Mouse (Mus musculus): ENCODE measurements around the gene Crnn. TPM values are rescaled to one million over a fixed set of nuclear protein-coding genes. Genes with fewer than 3 reads are reported as not detected.

The Crnn gene
- total and polyA plus RNA-seq, 2 experiments from 2014 or later, result not detected

GRCm38 (mm10) chr3:93130460-93130859, 14.1 kb upstream of the Crnn start:
- H3K9ac ChIP-seq (replicated peaks; ENCODE audit: low read length), result no peak overlapping the region
- no peaks in the 10 kb centered on the region for H3K27me3 ChIP-seq (ENCODE audit: insufficient read depth, low read length)
- no peak overlapping the region for H3K4me3 ChIP-seq (ENCODE audit: low read length)
- no peak overlapping the region for H3K27ac ChIP-seq
- H3K4me1 ChIP-seq (ENCODE audit: insufficient read depth, low read length), result no peaks in the 10 kb centered on the region
- TF ChIP-seq CTCF (IDR thresholded peaks at IDR 0.05; ENCODE audit: low read depth), result peak; percentile 91
- DNase-seq (ENCODE audit: low spot score) (peak; percentile 80), ATAC-seq (peak; percentile 72)
- H3K9me3 ChIP-seq (ENCODE audit: low read length), result no peaks in the 10 kb centered on the region
- no peaks in the 10 kb centered on the region for H3K36me3 ChIP-seq (ENCODE audit: insufficient read depth, low read length)
- 13% methylated on average over 3 of the region's 3 CpGs for WGBS
- H3K4me2 ChIP-seq (ENCODE audit: low read depth, low read length), result no peak overlapping the region

GRCm38 (mm10) chr3:93162502-93162901, 17.9 kb downstream of the Crnn start:
- ATAC-seq (no peak), DNase-seq (ENCODE audit: low spot score) (no peak)
- H3K27me3 ChIP-seq (ENCODE audit: insufficient read depth, low read length), result no peaks in the 10 kb centered on the region
- H3K4me1 ChIP-seq (ENCODE audit: insufficient read depth, low read length), result no peaks in the 10 kb centered on the region
- H3K27ac ChIP-seq, result no peak overlapping the region
- TF ChIP-seq CTCF (IDR thresholded peaks at IDR 0.05; ENCODE audit: low read depth), result no peak
- no peaks in the 10 kb centered on the region for H3K9me3 ChIP-seq (ENCODE audit: low read length)
- no peak overlapping the region for H3K9ac ChIP-seq (replicated peaks; ENCODE audit: low read length)
- H3K4me3 ChIP-seq (ENCODE audit: low read length), result no peak overlapping the region
- no peak overlapping the region for H3K4me2 ChIP-seq (ENCODE audit: low read depth, low read length)
- no peaks in the 10 kb centered on the region for H3K36me3 ChIP-seq (ENCODE audit: insufficient read depth, low read length)
- 81% methylated on average over 6 of the region's 6 CpGs for WGBS

- Histone ChIP-seq H3K4me3 (ENCODE audit: low read length) (no peak overlapping the region), H3K27ac (no peak overlapping the region), H3K9me3 (ENCODE audit: low read length) (no peaks in the 10 kb centered on the region), H3K9ac (replicated peaks; ENCODE audit: low read length) (no peak overlapping the region), H3K4me2 (ENCODE audit: low read depth, low read length) (no peak overlapping the region), H3K36me3 (ENCODE audit: insufficient read depth, low read length) (no peaks in the 10 kb centered on the region), H3K4me1 (ENCODE audit: insufficient read depth, low read length) (no peaks in the 10 kb centered on the region), H3K27me3 (ENCODE audit: insufficient read depth, low read length) (no peaks in the 10 kb centered on the region)
- ATAC-seq, result no peak
- 58% methylated on average over 1 of the region's 1 CpGs for WGBS
- peak; percentile 4 for DNase-seq (ENCODE audit: low spot score)
- TF ChIP-seq CTCF (IDR thresholded peaks at IDR 0.05; ENCODE audit: low read depth), result no peak
These were observed 18.5 kb downstream of the Crnn start for GRCm38 (mm10) chr3:93162996-93163592.

- H3K9me3 ChIP-seq (ENCODE audit: low read length), result no peaks in the 10 kb centered on the region
- no peak for DNase-seq (ENCODE audit: low spot score)
- H3K4me3 ChIP-seq (ENCODE audit: low read length), result no peak overlapping the region
- H3K27me3 ChIP-seq (ENCODE audit: insufficient read depth, low read length), result no peaks in the 10 kb centered on the region
- no peak overlapping the region for H3K27ac ChIP-seq
- no peaks in the 10 kb centered on the region for H3K36me3 ChIP-seq (ENCODE audit: insufficient read depth, low read length)
- no peak overlapping the region for H3K4me2 ChIP-seq (ENCODE audit: low read depth, low read length)
- ATAC-seq, result no peak
- TF ChIP-seq CTCF (IDR thresholded peaks at IDR 0.05; ENCODE audit: low read depth), result no peak
- 91% methylated on average over 4 of the region's 4 CpGs for WGBS
- H3K9ac ChIP-seq (replicated peaks; ENCODE audit: low read length), result no peak overlapping the region
- H3K4me1 ChIP-seq (ENCODE audit: insufficient read depth, low read length), result no peaks in the 10 kb centered on the region
These were observed 36.3 kb downstream of the Crnn start for GRCm38 (mm10) chr3:93180856-93181255.

- 87% methylated on average over 3 of the region's 3 CpGs for WGBS
- H3K4me1 ChIP-seq (ENCODE audit: insufficient read depth, low read length), result no peaks in the 10 kb centered on the region
- no peak within 1 kb of the TSS for H3K4me2 ChIP-seq (ENCODE audit: low read depth, low read length)
- TF ChIP-seq CTCF (IDR thresholded peaks at IDR 0.05; ENCODE audit: low read depth), result no peak
- no peak within 1 kb of the TSS for H3K9ac ChIP-seq (replicated peaks; ENCODE audit: low read length)
- H3K4me3 ChIP-seq (ENCODE audit: low read length), result no peak within 1 kb of the TSS
- no peaks in the 10 kb centered on the region for H3K36me3 ChIP-seq (ENCODE audit: insufficient read depth, low read length)
- DNase-seq (ENCODE audit: low spot score) (no peak), ATAC-seq (no peak)
- no peaks in the 10 kb centered on the region for H3K9me3 ChIP-seq (ENCODE audit: low read length)
- no peak within 1 kb of the TSS for H3K27ac ChIP-seq
- H3K27me3 ChIP-seq (ENCODE audit: insufficient read depth, low read length), result no peaks in the 10 kb centered on the region
These were observed 52.4 kb downstream of the Crnn start, which contains the start of gene Flg2 for GRCm38 (mm10) chr3:93196978-93197377. TSS of gene Flg2 (plus strand) at chr3:93197278.

Other genes starting within 250 kb of the Crnn start
- gene Lce3a, start 218.6 kb upstream of the Crnn start, total RNA-seq (2014; rRNA removed), result not detected in 2 replicates
- gene Lce3a, start 218.6 kb upstream of the Crnn start, polyA plus RNA-seq (2015; fragmentation: Nextera tagmentation; extraction: Ambion mirVana), result not detected in 2 replicates
- not detected in 2 replicates for gene Lce3b, start 211.8 kb upstream of the Crnn start, total RNA-seq (2014; rRNA removed)
- not detected in 2 replicates for gene Lce3b, start 211.8 kb upstream of the Crnn start, polyA plus RNA-seq (2015; fragmentation: Nextera tagmentation; extraction: Ambion mirVana)
- not detected in 2 replicates for gene Lce3c, start 200.3 kb upstream of the Crnn start, total RNA-seq (2014; rRNA removed)
- gene Lce3c, start 200.3 kb upstream of the Crnn start, polyA plus RNA-seq (2015; fragmentation: Nextera tagmentation; extraction: Ambion mirVana), result 0.46 and 1.3 TPM in 2 replicates
- not detected in 2 replicates for gene Lce3d, start 187.4 kb upstream of the Crnn start, total RNA-seq (2014; rRNA removed)
- gene Lce3d, start 187.4 kb upstream of the Crnn start, polyA plus RNA-seq (2015; fragmentation: Nextera tagmentation; extraction: Ambion mirVana), result not detected in 2 replicates
- not detected in 2 replicates for gene Lce3e, start 177.7 kb upstream of the Crnn start, total RNA-seq (2014; rRNA removed)
- gene Lce3e, start 177.7 kb upstream of the Crnn start, polyA plus RNA-seq (2015; fragmentation: Nextera tagmentation; extraction: Ambion mirVana), result not detected in 2 replicates
- gene Lce3f, start 152.6 kb upstream of the Crnn start, total RNA-seq (2014; rRNA removed), result not detected in 2 replicates
- not detected in 2 replicates for gene Lce3f, start 152.6 kb upstream of the Crnn start, polyA plus RNA-seq (2015; fragmentation: Nextera tagmentation; extraction: Ambion mirVana)
- gene Crct1, start 129.1 kb upstream of the Crnn start, total RNA-seq (2014; rRNA removed), result 4.2 TPM in 1 of 2 replicates, not detected in the other
- 1.4 and 2.3 TPM in 2 replicates for gene Crct1, start 129.1 kb upstream of the Crnn start, polyA plus RNA-seq (2015; fragmentation: Nextera tagmentation; extraction: Ambion mirVana)
- gene Lce1m, start 125.7 kb upstream of the Crnn start, total RNA-seq (2014; rRNA removed), result not detected in 2 replicates
- not detected in 2 replicates for gene Lce1m, start 125.7 kb upstream of the Crnn start, polyA plus RNA-seq (2015; fragmentation: Nextera tagmentation; extraction: Ambion mirVana)
- not detected in 2 replicates for gene Gm4858, start 76.0 kb upstream of the Crnn start, total RNA-seq (2014; rRNA removed)
- gene Gm4858, start 76.0 kb upstream of the Crnn start, polyA plus RNA-seq (2015; fragmentation: Nextera tagmentation; extraction: Ambion mirVana), result not detected in 2 replicates
- gene Flg2, start 52.5 kb downstream of the Crnn start, total RNA-seq (2014; rRNA removed), result 0.05 TPM in 1 of 2 replicates, not detected in the other
- not detected in 2 replicates for gene Flg2, start 52.5 kb downstream of the Crnn start, polyA plus RNA-seq (2015; fragmentation: Nextera tagmentation; extraction: Ambion mirVana)
- gene Flg, start 128.7 kb downstream of the Crnn start, total RNA-seq (2014; rRNA removed), result 0.29 TPM in 1 of 2 replicates, not detected in the other
- not detected in 2 replicates for gene Flg, start 128.7 kb downstream of the Crnn start, polyA plus RNA-seq (2015; fragmentation: Nextera tagmentation; extraction: Ambion mirVana)
- not detected in 2 replicates for gene Hrnr, start 175.0 kb downstream of the Crnn start, total RNA-seq (2014; rRNA removed)
- not detected in 2 replicates for gene Hrnr, start 175.0 kb downstream of the Crnn start, polyA plus RNA-seq (2015; fragmentation: Nextera tagmentation; extraction: Ambion mirVana)
- gene Rptn, start 248.9 kb downstream of the Crnn start, total RNA-seq (2014; rRNA removed), result 0.05 TPM in 1 of 2 replicates, not detected in the other
- gene Rptn, start 248.9 kb downstream of the Crnn start, polyA plus RNA-seq (2015; fragmentation: Nextera tagmentation; extraction: Ambion mirVana), result not detected in 2 replicates

All from hindbrain, postnatal 0 days (tissue).